Mouse (Mus musculus) heart, postnatal 0 days (tissue): Measurements from ENCODE around the gene Zbtb38.

Source experiments
- CTCF ChIP-seq: IDR thresholded peaks from 2 replicates; pipeline ENCODE4 v1.5.1; 2016; ENCODE audit warnings: antibody characterized with exemption, control low read depth, low read depth
- EP300 ChIP-seq: IDR thresholded peaks from 2 replicates; pipeline ENCODE4 v1.6.1; 2016; ENCODE audit warnings: antibody characterized with exemption, low read depth

DNA sequence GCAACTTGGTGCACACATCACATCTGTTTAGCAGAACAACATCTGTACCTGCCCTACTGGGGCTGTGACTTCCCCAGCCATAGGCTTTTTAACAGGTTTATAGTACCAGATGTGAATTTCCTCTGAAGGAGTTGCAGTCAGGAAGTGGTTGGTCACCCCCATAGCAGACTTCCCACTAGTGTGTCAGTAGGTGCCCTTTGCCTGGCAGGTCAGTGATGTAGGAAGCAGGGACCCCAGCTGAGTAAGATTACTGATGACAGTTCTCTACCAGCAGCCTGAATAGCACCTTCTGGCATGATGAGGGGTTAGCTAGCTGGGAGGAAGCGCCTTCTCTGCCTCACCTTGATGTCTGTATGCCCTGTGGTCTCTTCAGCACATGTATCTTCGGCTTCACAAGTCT, 118.9 kb downstream of the Zbtb38 start:
- TF ChIP-seq CTCF (no peak), EP300 (no peak)
